Mouse (Mus musculus) G1E (cell line): ENCODE measurements around the gene Zan. TPM values are rescaled to one million over a fixed set of nuclear protein-coding genes. Genes with fewer than 3 reads are reported as not detected.

Experiments used
- ATAC-seq: 2 replicates; pipeline ENCODE4 v1.8.0; 2016; ENCODE audit warnings: mild to moderate bottlenecking; ENCODE audit not compliant: insufficient number of reproducible peaks, poor library complexity, low FRiP score, severe bottlenecking; ENCODE audit errors: extremely low read depth
- DNase-seq: peaks from one replicate; pipeline ENCODE4 v3.0.0; 2012; ENCODE audit warnings: low spot score
- H3K27me3 ChIP-seq: 2 replicates; pipeline ENCODE4 v1.6.1; 2012; ENCODE audit warnings: mild to moderate bottlenecking, low read length, inconsistent platforms; ENCODE audit not compliant: insufficient read depth
- H3K36me3 ChIP-seq: replicated peaks from 2 replicates; pipeline ENCODE3; 2012; ENCODE audit warnings: mild to moderate bottlenecking, inconsistent platforms
- H3K4me1 ChIP-seq: 2 replicates; pipeline ENCODE4 v1.6.1; 2012; ENCODE audit warnings: low read depth, low read length, inconsistent platforms, mixed read lengths; ENCODE audit not compliant: insufficient read depth
- H3K4me3 ChIP-seq: 2 replicates; pipeline ENCODE4 v1.5.1; 2012; ENCODE audit warnings: low read depth, mild to moderate bottlenecking, inconsistent platforms, low read length, moderate library complexity, mixed read lengths
- H3K9me3 ChIP-seq: replicated peaks from 2 replicates; pipeline ENCODE4 v1.6.1; 2012; ENCODE audit warnings: inconsistent platforms
- CTCF ChIP-seq: IDR thresholded peaks from 2 replicates; pipeline ENCODE4 v1.5.1; 2012; ENCODE audit warnings: low read depth, low read length, inconsistent platforms, mixed read lengths
- GATA1 ChIP-seq: IDR thresholded peaks from 2 replicates; pipeline ENCODE4 v1.6.1; 2012; ENCODE audit warnings: borderline replicate concordance, low read length, inconsistent platforms, mixed read lengths
- GATA2 ChIP-seq: IDR thresholded peaks from 2 replicates; pipeline ENCODE4 v1.6.1; 2012; ENCODE audit warnings: low read depth, low read length, inconsistent platforms, borderline replicate concordance
- POLR2AphosphoS5 ChIP-seq: IDR thresholded peaks from 2 replicates; pipeline ENCODE4 v1.6.1; 2012; ENCODE audit warnings: low read depth, low read length, inconsistent platforms; ENCODE audit not compliant: insufficient replicate concordance
- TAL1 ChIP-seq: conservative IDR thresholded peaks from 2 replicates; pipeline ENCODE4 v1.6.1; 2012; ENCODE audit warnings: low read depth, low read length, inconsistent platforms, mixed read lengths
- polyA plus RNA-seq: library from polyadenylated mRNA; stranded (reverse); fragments of >175 nt; gene quantifications from 2 replicates; pipeline ENCODE4 v1.2.3, GENCODE M21; 2012
- total RNA-seq, 2 experiments: library from RNA; stranded (forward) in 1 of 2; stranded (reverse) in 1 of 2; fragments of 200-1000 nt in 1 of 2; fragments of >200 nt in 1 of 2; fragmentation: Nextera tagmentation in 1 of 2; gene quantifications; 2 replicates each; pipeline ENCODE4 v1.2.3; 2014 to 2017

Zan gene
- total and polyA plus RNA-seq, 3 experiments = 0.02 to 0.22 TPM; not detected in 1

- DNase-seq (no peak), ATAC-seq (no peak)
- Histone ChIP-seq H3K27me3 (no peaks in the 10 kb centered on the region), H3K36me3 (peaks cover 67% of the 10 kb centered on the region), H3K4me3 (no peak overlapping the region), H3K4me1 (peaks cover 76% of the 10 kb centered on the region), H3K9me3 (no peaks in the 10 kb centered on the region)
- TF ChIP-seq POLR2AphosphoS5 (no peak), CTCF (peak; percentile 42; the same call in 1 of the 2 replicates), TAL1 (no peak), GATA1 (no peak)
Observed at GRCm38 (mm10) chr5:137512847-137513794, 36.3 kb upstream of the Zan start.

GRCm38 (mm10) chr5:137511706-137512105, 34.8 kb upstream of the Zan start:
- no peak for TF ChIP-seq POLR2AphosphoS5
- no peak for TF ChIP-seq TAL1
- no peak for TF ChIP-seq CTCF
- TF ChIP-seq GATA2 = no peak
- no peak for TF ChIP-seq GATA1
- H3K9me3 ChIP-seq = no peaks in the 10 kb centered on the region
- no peaks in the 10 kb centered on the region for H3K27me3 ChIP-seq
- H3K4me3 ChIP-seq = peak overlapping the region; percentile 85; the same call in 1 of the 2 replicates
- peaks cover 53% of the 10 kb centered on the region for H3K36me3 ChIP-seq
- H3K4me1 ChIP-seq = peaks cover 66% of the 10 kb centered on the region
- ATAC-seq = no peak
- no peak for DNase-seq

- DNase-seq (peak; percentile 66), ATAC-seq (no peak)
- Histone ChIP-seq H3K36me3 (peaks cover 44% of the 10 kb centered on the region), H3K4me1 (peaks cover 58% of the 10 kb centered on the region), H3K27me3 (no peaks in the 10 kb centered on the region), H3K4me3 (peak overlapping the region; percentile 85), H3K9me3 (no peaks in the 10 kb centered on the region)
- no peak for TF ChIP-seq TAL1
- no peak for TF ChIP-seq POLR2AphosphoS5
Observed at GRCm38 (mm10) chr5:137510573-137511390, 33.9 kb upstream of the Zan start.

GRCm38 (mm10) chr5:137510014-137510501, 33.2 kb upstream of the Zan start:
- no peaks in the 10 kb centered on the region for H3K27me3 ChIP-seq
- H3K36me3 ChIP-seq = peaks cover 36% of the 10 kb centered on the region
- peak overlapping the region; percentile 85 for H3K4me3 ChIP-seq
- TF ChIP-seq POLR2AphosphoS5 = no peak
- TF ChIP-seq GATA1 = no peak
- no peak for TF ChIP-seq TAL1
- TF ChIP-seq GATA2 = no peak
- no peak for TF ChIP-seq CTCF
- peak; percentile 80 for DNase-seq
- ATAC-seq = no peak
- peaks cover 52% of the 10 kb centered on the region for H3K4me1 ChIP-seq
- no peaks in the 10 kb centered on the region for H3K9me3 ChIP-seq

GRCm38 (mm10) chr5:137504041-137504440, 27.2 kb upstream of the Zan start:
- H3K4me1 ChIP-seq = peaks cover 34% of the 10 kb centered on the region
- peak overlapping the region; percentile 20; the same call in 1 of the 2 replicates for H3K4me3 ChIP-seq
- DNase-seq = no peak

GRCm38 (mm10) chr5:137502667-137503110, 25.8 kb upstream of the Zan start:
- Histone ChIP-seq H3K36me3 (peaks cover 26% of the 10 kb centered on the region), H3K27me3 (no peaks in the 10 kb centered on the region), H3K4me1 (peaks cover 34% of the 10 kb centered on the region), H3K4me3 (peak overlapping the region; percentile 88), H3K9me3 (no peaks in the 10 kb centered on the region)
- ATAC-seq (peak; percentile 55), DNase-seq (peak; percentile 86)
- TF ChIP-seq TAL1 (no peak), GATA1 (no peak), POLR2AphosphoS5 (no peak), CTCF (peak; percentile 82), GATA2 (no peak)

More at GRCm38 (mm10) chr5:137504041-137504440, 27.2 kb upstream of the Zan start:
- H3K36me3 ChIP-seq = peaks cover 26% of the 10 kb centered on the region
- H3K27me3 ChIP-seq = no peaks in the 10 kb centered on the region
- TF ChIP-seq GATA1 (no peak), GATA2 (no peak), CTCF (peak; percentile 23; the same call in 1 of the 2 replicates)
- no peaks in the 10 kb centered on the region for H3K9me3 ChIP-seq
- ATAC-seq = no peak
